Mouse (Mus musculus): ENCODE results near the gene Npepps.
"Not testable (repeated sequence)": the region's sequence is repeated elsewhere in the genome, so short reads cannot be mapped to it uniquely, and the experiment has no call there.

Npepps gene

GRCm38 (mm10) chr11:97229396-97229795, 51.0 kb downstream of the Npepps start:
- DNase-seq: no peak

- DNase-seq: no peak
These were observed 51.5 kb downstream of the Npepps start for GRCm38 (mm10) chr11:97228985-97229384.

GRCm38 (mm10) chr11:97226131-97226530, 54.3 kb downstream of the Npepps start:
- no peak for DNase-seq

- DNase-seq: no peak
These were observed 57.0 kb downstream of the Npepps start for GRCm38 (mm10) chr11:97223485-97223884.

GRCm38 (mm10) chr11:97221611-97222010, 58.8 kb downstream of the Npepps start:
- DNase-seq: no peak

- DNase-seq: no peak
These were observed 60.2 kb downstream of the Npepps start for GRCm38 (mm10) chr11:97220211-97220610.

GRCm38 (mm10) chr11:97214411-97214810, 66.0 kb downstream of the Npepps start:
- DNase-seq: no peak

- DNase-seq: no peak
These were observed 69.6 kb downstream of the Npepps start for GRCm38 (mm10) chr11:97210728-97211400.

GRCm38 (mm10) chr11:97207011-97207422, 73.4 kb downstream of the Npepps start:
- DNase-seq: no peak

GRCm38 (mm10) chr11:97199519-97199918, 80.9 kb downstream of the Npepps start:
- no peak for DNase-seq

GRCm38 (mm10) chr11:97198601-97199000, 81.8 kb downstream of the Npepps start:
- DNase-seq: peak; percentile 71

- no peak for DNase-seq
These were observed 83.4 kb downstream of the Npepps start for GRCm38 (mm10) chr11:97197021-97197420.

- no peak for DNase-seq
These were observed 83.9 kb downstream of the Npepps start for GRCm38 (mm10) chr11:97196541-97196940.

GRCm38 (mm10) chr11:97192621-97192951, 87.9 kb downstream of the Npepps start:
- no peak for DNase-seq

- DNase-seq: no peak
These were observed 88.4 kb downstream of the Npepps start for GRCm38 (mm10) chr11:97191915-97192620.

GRCm38 (mm10) chr11:97190992-97191391, 89.4 kb downstream of the Npepps start:
- DNase-seq: no peak

- not testable (repeated sequence) for DNase-seq
These were observed 90.8 kb downstream of the Npepps start for GRCm38 (mm10) chr11:97189645-97190044.

GRCm38 (mm10) chr11:97189231-97189630, 91.2 kb downstream of the Npepps start:
- DNase-seq: no peak

GRCm38 (mm10) chr11:97188643-97188955, 91.8 kb downstream of the Npepps start:
- DNase-seq: no peak

- DNase-seq: peak; percentile 98
These were observed 92.4 kb downstream of the Npepps start, which contains the start of gene Kpnb1 for GRCm38 (mm10) chr11:97187764-97188642. TSS of gene Kpnb1 (minus strand) at chr11:97187881.

- DNase-seq: peak; percentile 99
These were observed 93.3 kb downstream of the Npepps start for GRCm38 (mm10) chr11:97186947-97187763.

GRCm38 (mm10) chr11:97185704-97186614, 94.5 kb downstream of the Npepps start:
- DNase-seq: no peak

Measured in thymus, postnatal 25 days (tissue).